Mouse (Mus musculus): Measurements from ENCODE around the gene Arhgap25. TPM values are rescaled to one million over a fixed set of nuclear protein-coding genes. Genes with fewer than 3 reads are reported as not detected.
"Not testable (repeated sequence)": the region's sequence is repeated elsewhere in the genome, so short reads cannot be mapped to it uniquely, and the experiment has no call there.

Gene Arhgap25
- total RNA-seq, 2 experiments from 2014 or later, result 4.4 to 4.6 TPM

- no peak for DNase-seq (ENCODE audit: low spot score in 2 of 2)
Observed at GRCm38 (mm10) chr6:87509806-87510205, 23.3 kb downstream of the Arhgap25 start.

- no peak for DNase-seq (ENCODE audit: low spot score in 2 of 2)
Observed at GRCm38 (mm10) chr6:87504875-87505274, 28.2 kb downstream of the Arhgap25 start.

- DNase-seq (ENCODE audit: low spot score in 2 of 2), result no peak
Observed at GRCm38 (mm10) chr6:87503976-87504375, 29.1 kb downstream of the Arhgap25 start.

- no peak for DNase-seq (ENCODE audit: low spot score in 2 of 2)
Observed at GRCm38 (mm10) chr6:87503536-87503935, 29.5 kb downstream of the Arhgap25 start.

GRCm38 (mm10) chr6:87502831-87503286 is 30.2 kb downstream of the Arhgap25 start:
- DNase-seq (ENCODE audit: low spot score in 2 of 2), result no peak

- no peak for DNase-seq (ENCODE audit: low spot score in 2 of 2)
Observed at GRCm38 (mm10) chr6:87502411-87502810, 30.6 kb downstream of the Arhgap25 start.

- DNase-seq (ENCODE audit: low spot score in 2 of 2), result no peak
Observed at GRCm38 (mm10) chr6:87500696-87501095, 32.4 kb downstream of the Arhgap25 start.

GRCm38 (mm10) chr6:87499791-87500190 is 33.3 kb downstream of the Arhgap25 start:
- DNase-seq (ENCODE audit: low spot score in 2 of 2), result no peak

- no peak for DNase-seq (ENCODE audit: low spot score in 2 of 2)
Observed at GRCm38 (mm10) chr6:87496143-87496542, 36.9 kb downstream of the Arhgap25 start.

- no peak for DNase-seq (ENCODE audit: low spot score in 2 of 2)
Observed at GRCm38 (mm10) chr6:87494339-87494738, 38.7 kb downstream of the Arhgap25 start.

GRCm38 (mm10) chr6:87487657-87488426 is 45.2 kb downstream of the Arhgap25 start:
- no peak for DNase-seq (ENCODE audit: low spot score in 2 of 2)

GRCm38 (mm10) chr6:87484806-87485205 is 48.3 kb downstream of the Arhgap25 start:
- no peak for DNase-seq (ENCODE audit: low spot score in 2 of 2)

- no peak for DNase-seq (ENCODE audit: low spot score in 2 of 2)
Observed at GRCm38 (mm10) chr6:87483900-87484289, 49.2 kb downstream of the Arhgap25 start.

- no peak for DNase-seq (ENCODE audit: low spot score in 2 of 2)
Observed at GRCm38 (mm10) chr6:87483224-87483899, 49.7 kb downstream of the Arhgap25 start.

- DNase-seq (ENCODE audit: low spot score in 2 of 2), result no peak
Observed at GRCm38 (mm10) chr6:87479291-87479999, 53.6 kb downstream of the Arhgap25 start.

- DNase-seq (ENCODE audit: low spot score in 2 of 2), result no peak
Observed at GRCm38 (mm10) chr6:87478847-87479246, 54.2 kb downstream of the Arhgap25 start.

- DNase-seq (ENCODE audit: low spot score in 2 of 2), result no peak
Observed at GRCm38 (mm10) chr6:87475223-87475622, 57.8 kb downstream of the Arhgap25 start.

- not testable (repeated sequence) for DNase-seq (ENCODE audit: low spot score in 2 of 2)
Observed at GRCm38 (mm10) chr6:87470098-87470497, 63.0 kb downstream of the Arhgap25 start.

GRCm38 (mm10) chr6:87468372-87468771 is 64.7 kb downstream of the Arhgap25 start:
- peak in 1 of 2 experiments; percentile 41 for DNase-seq (ENCODE audit: low spot score in 2 of 2)

GRCm38 (mm10) chr6:87467373-87467772 is 65.7 kb downstream of the Arhgap25 start:
- DNase-seq (ENCODE audit: low spot score in 2 of 2), result no peak

GRCm38 (mm10) chr6:87466221-87466620 is 66.8 kb downstream of the Arhgap25 start:
- DNase-seq (ENCODE audit: low spot score in 2 of 2), result peak; percentile 48 to 70

GRCm38 (mm10) chr6:87455507-87455906 is 77.6 kb downstream of the Arhgap25 start:
- DNase-seq (ENCODE audit: low spot score in 2 of 2), result no peak
